Mouse (Mus musculus) hindbrain, embryonic 14.5 days (tissue): ENCODE measurements around the gene Ing1. TPM values are rescaled to one million over a fixed set of nuclear protein-coding genes. Genes with fewer than 3 reads are reported as not detected.
"Not testable (repeated sequence)": the region's sequence is repeated elsewhere in the genome, so short reads cannot be mapped to it uniquely, and the experiment has no call there.

Experiments used
- ATAC-seq: fragments of 200-750 bp; cut with Nextera tagmentation; 2 replicates; pipeline ENCODE4 v1.8.0; 2017; ENCODE audit warnings: moderate number of reproducible peaks, mild to moderate bottlenecking, moderate TSS enrichment, moderate library complexity; ENCODE audit not compliant: low FRiP score
- DNase-seq: peaks from one replicate; pipeline ENCODE4 v3.0.0-alpha.2; 2015; ENCODE audit warnings: low spot score
- H3K27ac ChIP-seq: fragments of 300-500 bp; sonication (generic); 2 replicates; pipeline ENCODE4 v1.5.1; 2014; ENCODE audit warnings: mild to moderate bottlenecking, moderate library complexity
- H3K27me3 ChIP-seq: fragments of 300-500 bp; sonication (generic); 2 replicates; pipeline ENCODE4 v1.6.1; 2014; ENCODE audit warnings: mild to moderate bottlenecking, low read length, mixed read lengths; ENCODE audit not compliant: control insufficient read depth, insufficient read depth
- H3K36me3 ChIP-seq: fragments of 300-500 bp; sonication (generic); replicated peaks from 2 replicates; pipeline ENCODE4 v1.6.1; 2014; ENCODE audit not compliant: control insufficient read depth, insufficient read depth
- H3K4me1 ChIP-seq: fragments of 300-500 bp; sonication (generic); replicated peaks from 2 replicates; pipeline ENCODE4 v1.6.1; 2014; ENCODE audit warnings: antibody characterized with exemption, low read length, mixed read lengths; ENCODE audit not compliant: control insufficient read depth, insufficient read depth
- H3K4me2 ChIP-seq: fragments of 300-500 bp; sonication (generic); replicated peaks from 2 replicates; pipeline ENCODE4 v1.6.1; 2014; ENCODE audit warnings: mild to moderate bottlenecking, moderate library complexity
- H3K4me3 ChIP-seq: fragments of 300-500 bp; sonication (generic); replicated peaks from 2 replicates; pipeline ENCODE4 v1.5.1; 2014; ENCODE audit warnings: mild to moderate bottlenecking, low read length
- H3K9ac ChIP-seq: fragments of 300-500 bp; sonication (generic); 2 replicates; pipeline ENCODE4 v1.6.1; 2014
- H3K9me3 ChIP-seq: fragments of 300-500 bp; sonication (generic); 2 replicates; pipeline ENCODE4 v1.6.1; 2016; ENCODE audit warnings: low read length; ENCODE audit not compliant: control insufficient read depth
- WGBS: fragments of 180-500 bp; shearing (Covaris S2); extraction: QIAGEN DNeasy Blood & Tissue Kit; methylation state at CpG from one replicate; pipeline ENCODE4 v1.1.7; 2014; 5-methylcytosine and 5-hydroxymethylcytosine counted together
- polyA plus RNA-seq: library from polyadenylated mRNA; unstranded; fragments of >200 nt; fragmentation: Nextera tagmentation; extraction: Ambion mirVana; gene quantifications from 2 replicates; pipeline ENCODE4 v1.2.1, GENCODE M21; 2014

The Ing1 gene
- polyA plus RNA-seq, 1 experiment from 2014 or later = 37.6 TPM

- Histone ChIP-seq H3K4me3 (no peak overlapping the region), H3K9ac (no peak overlapping the region), H3K27me3 (no peaks in the 10 kb centered on the region), H3K9me3 (no peaks in the 10 kb centered on the region), H3K27ac (no peak overlapping the region), H3K4me1 (no peaks in the 10 kb centered on the region), H3K36me3 (peaks cover 54% of the 10 kb centered on the region), H3K4me2 (no peak overlapping the region)
- ATAC-seq = no peak
- 57% methylated on average over 3 of the region's 3 CpGs for WGBS
- DNase-seq = no peak
Observed at GRCm38 (mm10) chr8:11544386-11544785, 11.0 kb upstream of the Ing1 start.

GRCm38 (mm10) chr8:11547063-11547462 is 8.3 kb upstream of the Ing1 start:
- Histone ChIP-seq H3K9ac (no peak overlapping the region), H3K4me3 (no peak overlapping the region), H3K27ac (no peak overlapping the region), H3K4me2 (no peak overlapping the region), H3K36me3 (peaks cover 28% of the 10 kb centered on the region), H3K27me3 (no peaks in the 10 kb centered on the region), H3K9me3 (no peaks in the 10 kb centered on the region), H3K4me1 (peaks cover 12% of the 10 kb centered on the region)
- ATAC-seq (no peak), DNase-seq (no peak)
- WGBS = 63% methylated on average over 6 of the region's 6 CpGs

GRCm38 (mm10) chr8:11549706-11550105 is 5.7 kb upstream of the Ing1 start:
- ATAC-seq = no peak
- Histone ChIP-seq H3K27me3 (no peaks in the 10 kb centered on the region), H3K27ac (0 out of 2 replicates have a peak overlapping the region, but pooled peaks have one; percentile 92), H3K9me3 (no peaks in the 10 kb centered on the region), H3K36me3 (peaks cover 22% of the 10 kb centered on the region; the same call in 1 of the 2 replicates), H3K9ac (peak overlapping the region; percentile 90), H3K4me1 (peaks cover 20% of the 10 kb centered on the region), H3K4me2 (peak overlapping the region; percentile 79), H3K4me3 (peak overlapping the region; percentile 81)
- WGBS = 21% methylated on average over 7 of the region's 7 CpGs
- DNase-seq = peak; percentile 50

- peaks cover 14% of the 10 kb centered on the region; the same call in 1 of the 2 replicates for H3K36me3 ChIP-seq
- H3K27me3 ChIP-seq = no peaks in the 10 kb centered on the region
- H3K9ac ChIP-seq = peak within 1 kb of the TSS; percentile 90
- peak within 1 kb of the TSS; percentile 81 for H3K4me3 ChIP-seq
- under 1% methylated on average over 53 of the region's 53 CpGs for WGBS
- peaks cover 20% of the 10 kb centered on the region for H3K4me1 ChIP-seq
- peak; percentile 68 for ATAC-seq
- DNase-seq = peak; percentile 84
- peak within 1 kb of the TSS; percentile 79 for H3K4me2 ChIP-seq
- H3K9me3 ChIP-seq = no peaks in the 10 kb centered on the region
- peak within 1 kb of the TSS; percentile 92 for H3K27ac ChIP-seq
Observed at GRCm38 (mm10) chr8:11550281-11550948, 5.0 kb upstream of the Ing1 start, which contains the start of gene Cars2. Cars2 (minus strand) TSS chr8:11550783.

GRCm38 (mm10) chr8:11551497-11551896 is 3.9 kb upstream of the Ing1 start:
- not testable (repeated sequence) for H3K4me3 ChIP-seq, H3K9ac ChIP-seq, H3K4me2 ChIP-seq, H3K27me3 ChIP-seq, H3K9me3 ChIP-seq, ATAC-seq, H3K36me3 ChIP-seq, H3K27ac ChIP-seq, DNase-seq
- peaks cover 20% of the 10 kb centered on the region for H3K4me1 ChIP-seq
- WGBS = 82% methylated on average over 3 of the region's 4 CpGs

GRCm38 (mm10) chr8:11552390-11552789 is 3.0 kb upstream of the Ing1 start:
- no peak overlapping the region for H3K4me2 ChIP-seq
- H3K4me1 ChIP-seq = peaks cover 20% of the 10 kb centered on the region
- DNase-seq (no peak), ATAC-seq (no peak)
- H3K9ac ChIP-seq = no peak overlapping the region
- H3K27ac ChIP-seq = no peak overlapping the region
- WGBS = 90% methylated on average over 10 of the region's 10 CpGs
- no peaks in the 10 kb centered on the region for H3K9me3 ChIP-seq
- no peak overlapping the region for H3K4me3 ChIP-seq
- H3K36me3 ChIP-seq = no peaks in the 10 kb centered on the region
- no peaks in the 10 kb centered on the region for H3K27me3 ChIP-seq

- Histone ChIP-seq H3K27ac (peak overlapping the region; percentile 100), H3K36me3 (no peaks in the 10 kb centered on the region), H3K9me3 (no peaks in the 10 kb centered on the region), H3K4me1 (peaks cover 28% of the 10 kb centered on the region), H3K4me3 (peak overlapping the region; percentile 91), H3K4me2 (peak overlapping the region; percentile 59), H3K27me3 (no peaks in the 10 kb centered on the region), H3K9ac (peak overlapping the region; percentile 93)
- WGBS = under 1% methylated on average over 103 of the region's 103 CpGs
- peak; percentile 98 for DNase-seq
- ATAC-seq = peak; percentile 88
Observed at GRCm38 (mm10) chr8:11555720-11556591, 585 bp downstream of the Ing1 start.

GRCm38 (mm10) chr8:11556691-11557423 is 1.5 kb downstream of the Ing1 start:
- H3K4me1 ChIP-seq = peaks cover 27% of the 10 kb centered on the region
- no peaks in the 10 kb centered on the region for H3K9me3 ChIP-seq
- DNase-seq = peak; percentile 31
- peaks cover 6% of the 10 kb centered on the region for H3K36me3 ChIP-seq
- under 1% methylated on average over 82 of the region's 85 CpGs for WGBS
- H3K27me3 ChIP-seq = no peaks in the 10 kb centered on the region
- peak overlapping the region; percentile 100 for H3K27ac ChIP-seq
- no peak for ATAC-seq
- peak overlapping the region; percentile 93 for H3K9ac ChIP-seq
- peak overlapping the region; percentile 91 for H3K4me3 ChIP-seq
- H3K4me2 ChIP-seq = peak overlapping the region; percentile 59

GRCm38 (mm10) chr8:11557424-11557767 is 2.0 kb downstream of the Ing1 start:
- Histone ChIP-seq H3K9me3 (no peaks in the 10 kb centered on the region), H3K4me2 (peak overlapping the region; percentile 59), H3K9ac (peak overlapping the region; percentile 93), H3K36me3 (peaks cover 12% of the 10 kb centered on the region), H3K27me3 (no peaks in the 10 kb centered on the region), H3K4me1 (peaks cover 27% of the 10 kb centered on the region), H3K4me3 (peak overlapping the region; percentile 91), H3K27ac (peak overlapping the region; percentile 100)
- ATAC-seq = no peak
- WGBS = under 1% methylated on average over 32 of the region's 32 CpGs
- peak; percentile 26 for DNase-seq
